Mouse (Mus musculus) limb, embryonic 13.5 days (tissue): ENCODE measurements at regions not wholly inside any gene's neighbourhood (a gene's known extent, or its start where the extent isn't known, plus 50 kb on each side); places are given as distances from the start of the nearest gene placed in this dataset.

Experiments
- ATAC-seq: fragments of 200-750 bp; cut with Nextera tagmentation; 2 replicates; pipeline ENCODE4 v1.8.0; 2017; ENCODE audit warnings: low read depth, moderate number of reproducible peaks, moderate TSS enrichment; ENCODE audit not compliant: low FRiP score
- H3K27ac ChIP-seq: fragments of 300-500 bp; sonication (generic); 2 replicates; pipeline ENCODE4 v1.5.1; 2015; ENCODE audit warnings: inconsistent platforms, mild to moderate bottlenecking, moderate library complexity
- H3K27me3 ChIP-seq: fragments of 300-500 bp; sonication (generic); 2 replicates; pipeline ENCODE4 v1.6.1; 2015; ENCODE audit warnings: mild to moderate bottlenecking, inconsistent platforms
- H3K36me3 ChIP-seq: fragments of 300-500 bp; sonication (generic); 2 replicates; pipeline ENCODE4 v1.6.1; 2015; ENCODE audit warnings: inconsistent platforms, mild to moderate bottlenecking, moderate library complexity
- H3K4me1 ChIP-seq: fragments of 300-500 bp; sonication (generic); 2 replicates; pipeline ENCODE4 v1.6.1; 2015; ENCODE audit warnings: inconsistent platforms
- H3K4me2 ChIP-seq: fragments of 300-500 bp; sonication (generic); replicated peaks from 2 replicates; pipeline ENCODE4 v1.6.1; 2015; ENCODE audit warnings: inconsistent platforms, mild to moderate bottlenecking, moderate library complexity
- H3K4me3 ChIP-seq: fragments of 300-500 bp; sonication (generic); 2 replicates; pipeline ENCODE4 v1.5.1; 2015; ENCODE audit warnings: moderate library complexity, mild to moderate bottlenecking, inconsistent platforms
- H3K9ac ChIP-seq: fragments of 300-500 bp; sonication (generic); 2 replicates; pipeline ENCODE4 v1.6.1; 2015; ENCODE audit warnings: mild to moderate bottlenecking, inconsistent platforms
- H3K9me3 ChIP-seq: fragments of 300-500 bp; sonication (generic); 2 replicates; pipeline ENCODE4 v1.6.1; 2016; ENCODE audit warnings: inconsistent platforms
- WGBS: fragments of 180-500 bp; shearing (Covaris S2); methylation state at CpG from one replicate; pipeline ENCODE4 v1.1.7; 2015; 5-methylcytosine and 5-hydroxymethylcytosine counted together

- H3K27ac ChIP-seq: 0 out of 2 replicates have a peak overlapping the region, but pooled peaks have one; percentile 22
- H3K4me2 ChIP-seq: no peak overlapping the region
- no peaks in the 10 kb centered on the region for H3K36me3 ChIP-seq
- ATAC-seq: no peak
- H3K9ac ChIP-seq: no peak overlapping the region
- H3K27me3 ChIP-seq: 0 out of 2 replicates have a peak, but pooled peaks cover 3% of the 10 kb centered on the region
- peaks cover 50% of the 10 kb centered on the region for H3K4me1 ChIP-seq
- no peak overlapping the region for H3K4me3 ChIP-seq
- H3K9me3 ChIP-seq: 0 out of 2 replicates have a peak, but pooled peaks cover 5% of the 10 kb centered on the region
- 84% methylated on average over 7 of the region's 7 CpGs for WGBS
These were observed 100.0 kb downstream of the Tmem30b start for GRCm38 (mm10) chr12:73446148-73446547.

GRCm38 (mm10) chr12:73445562-73445961, 100.6 kb downstream of the Tmem30b start:
- Histone ChIP-seq H3K27me3 (no peaks in the 10 kb centered on the region), H3K9me3 (0 out of 2 replicates have a peak, but pooled peaks cover 5% of the 10 kb centered on the region), H3K4me1 (peaks cover 50% of the 10 kb centered on the region), H3K4me3 (no peak overlapping the region), H3K4me2 (peak overlapping the region; percentile 44), H3K27ac (peak overlapping the region; percentile 69; the same call in 1 of the 2 replicates), H3K36me3 (no peaks in the 10 kb centered on the region), H3K9ac (no peak overlapping the region)
- 38% methylated on average over 10 of the region's 10 CpGs for WGBS
- no peak for ATAC-seq

- H3K4me1 ChIP-seq: peaks cover 47% of the 10 kb centered on the region
- H3K27ac ChIP-seq: peak overlapping the region; percentile 69; the same call in 1 of the 2 replicates
These were observed 101.1 kb downstream of the Tmem30b start for GRCm38 (mm10) chr12:73445128-73445527.

GRCm38 (mm10) chr12:73441326-73441725, 104.9 kb downstream of the Tmem30b start:
- H3K27me3 ChIP-seq: no peaks in the 10 kb centered on the region
- no peak overlapping the region for H3K4me2 ChIP-seq
- ATAC-seq: no peak
- H3K27ac ChIP-seq: no peak overlapping the region
- 25% methylated on average over 1 of the region's 1 CpGs for WGBS
- H3K36me3 ChIP-seq: no peaks in the 10 kb centered on the region
- no peaks in the 10 kb centered on the region for H3K9me3 ChIP-seq
- H3K4me3 ChIP-seq: no peak overlapping the region
- no peak overlapping the region for H3K9ac ChIP-seq
- peaks cover 33% of the 10 kb centered on the region for H3K4me1 ChIP-seq

More at GRCm38 (mm10) chr12:73445128-73445527, 101.1 kb downstream of the Tmem30b start:
- no peak for ATAC-seq
- H3K27me3 ChIP-seq: no peaks in the 10 kb centered on the region
- no peaks in the 10 kb centered on the region for H3K36me3 ChIP-seq
- H3K4me3 ChIP-seq: no peak overlapping the region
- WGBS: 34% methylated on average over 10 of the region's 10 CpGs
- H3K9me3 ChIP-seq: 0 out of 2 replicates have a peak, but pooled peaks cover 5% of the 10 kb centered on the region
- H3K9ac ChIP-seq: no peak overlapping the region
- H3K4me2 ChIP-seq: peak overlapping the region; percentile 44

- no peak overlapping the region for H3K4me3 ChIP-seq
- no peak overlapping the region for H3K9ac ChIP-seq
- H3K4me2 ChIP-seq: no peak overlapping the region
- no peak for ATAC-seq
- no peaks in the 10 kb centered on the region for H3K36me3 ChIP-seq
- 0 out of 2 replicates have a peak, but pooled peaks cover 2% of the 10 kb centered on the region for H3K27me3 ChIP-seq
- no peaks in the 10 kb centered on the region for H3K9me3 ChIP-seq
- 53% methylated on average over 10 of the region's 10 CpGs for WGBS
- peaks cover 5% of the 10 kb centered on the region; the same call in 1 of the 2 replicates for H3K4me1 ChIP-seq
- no peak overlapping the region for H3K27ac ChIP-seq
These were observed 111.5 kb downstream of the Tmem30b start for GRCm38 (mm10) chr12:73434684-73435083.

DNA sequence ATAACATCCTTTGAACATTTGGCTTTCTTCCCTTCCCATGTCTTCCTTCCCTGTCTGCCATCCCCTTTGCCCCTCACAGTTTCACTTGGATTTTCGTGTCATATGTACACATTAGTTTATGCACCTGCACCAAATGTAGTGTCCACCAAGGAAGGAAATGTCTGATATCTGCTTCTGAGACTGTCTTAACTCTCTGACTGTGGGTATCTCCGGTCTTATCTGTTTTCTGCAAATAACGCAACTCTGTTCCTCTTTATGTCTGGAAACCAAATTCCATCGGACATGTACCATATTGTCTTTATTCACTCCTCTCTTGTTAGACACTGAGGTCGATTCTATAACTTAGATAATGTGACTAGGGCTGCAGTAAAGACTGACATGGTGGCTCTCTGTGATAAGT, 113.6 kb downstream of the Tmem30b start:
- no peak for ATAC-seq
- Histone ChIP-seq H3K27ac (no peak overlapping the region), H3K4me3 (no peak overlapping the region), H3K4me2 (no peak overlapping the region), H3K9ac (no peak overlapping the region), H3K36me3 (no peaks in the 10 kb centered on the region), H3K4me1 (peaks cover 18% of the 10 kb centered on the region), H3K27me3 (0 out of 2 replicates have a peak, but pooled peaks cover 2% of the 10 kb centered on the region), H3K9me3 (no peaks in the 10 kb centered on the region)
- 89% methylated on average over 5 of the region's 5 CpGs for WGBS

DNA sequence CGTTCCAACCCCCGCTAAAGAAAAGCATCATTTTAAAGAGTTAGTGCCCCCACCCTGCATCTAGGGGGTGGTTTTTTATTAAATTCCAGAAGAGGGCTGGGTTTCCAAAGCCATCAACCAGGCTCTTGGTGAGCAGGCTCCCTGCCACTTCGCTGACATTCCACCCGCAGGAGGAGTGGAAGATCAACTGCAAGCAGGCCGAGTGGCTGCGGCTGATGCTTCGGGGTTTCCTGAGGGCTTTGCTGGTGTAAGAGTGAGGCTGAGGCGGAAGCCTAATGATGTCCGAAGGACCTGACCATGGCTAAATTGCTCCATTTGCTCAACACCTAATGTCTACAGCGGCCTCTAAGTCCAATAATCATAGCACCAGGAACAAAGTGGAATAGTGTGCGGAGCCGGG, 118.0 kb downstream of the Tmem30b start:
- Histone ChIP-seq H3K9me3 (no peaks in the 10 kb centered on the region), H3K27ac (peak overlapping the region; percentile 34; the same call in 1 of the 2 replicates), H3K9ac (no peak overlapping the region), H3K4me2 (peak overlapping the region; percentile 47), H3K4me1 (peaks cover 20% of the 10 kb centered on the region), H3K4me3 (no peak overlapping the region), H3K27me3 (0 out of 2 replicates have a peak, but pooled peaks cover 2% of the 10 kb centered on the region), H3K36me3 (no peaks in the 10 kb centered on the region)
- peak; percentile 51; the same call in 1 of the 2 replicates for ATAC-seq
- WGBS: 31% methylated on average over 12 of the region's 12 CpGs

- H3K27ac ChIP-seq: no peak overlapping the region
- ATAC-seq: no peak
- no peak overlapping the region for H3K4me2 ChIP-seq
These were observed 121.4 kb downstream of the Tmem30b start for GRCm38 (mm10) chr12:73424814-73425213.

DNA sequence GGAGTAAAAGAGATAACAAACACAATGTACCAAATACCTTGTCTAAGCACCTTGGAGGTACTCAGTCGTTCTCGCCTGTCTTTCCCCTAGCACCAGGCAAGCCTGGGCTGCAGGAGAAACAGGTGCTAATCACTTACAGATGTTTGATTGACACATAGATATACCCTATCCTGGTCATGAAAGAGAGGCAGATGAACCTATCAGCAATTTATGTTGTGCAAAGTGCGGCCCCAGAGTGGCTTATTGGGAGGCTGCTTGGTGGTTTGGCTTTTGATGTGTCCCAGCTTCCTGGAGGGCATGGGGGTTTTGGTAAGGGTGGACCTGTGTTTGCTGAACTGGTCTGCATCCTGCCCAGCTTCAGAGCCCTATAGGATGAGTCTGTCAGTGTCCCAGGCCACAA, 129.1 kb downstream of the Tmem30b start:
- Histone ChIP-seq H3K4me2 (no peak overlapping the region), H3K4me3 (no peak overlapping the region), H3K9ac (no peak overlapping the region), H3K4me1 (peaks cover 39% of the 10 kb centered on the region), H3K27ac (no peak overlapping the region), H3K36me3 (no peaks in the 10 kb centered on the region), H3K9me3 (no peaks in the 10 kb centered on the region), H3K27me3 (peaks cover 10% of the 10 kb centered on the region; the same call in 1 of the 2 replicates)
- ATAC-seq: no peak
- WGBS: 56% methylated on average over 3 of the region's 3 CpGs

More at GRCm38 (mm10) chr12:73424814-73425213, 121.4 kb downstream of the Tmem30b start:
- no peaks in the 10 kb centered on the region for H3K9me3 ChIP-seq
- H3K27me3 ChIP-seq: no peaks in the 10 kb centered on the region
- H3K36me3 ChIP-seq: no peaks in the 10 kb centered on the region
- WGBS: 38% methylated on average over 7 of the region's 7 CpGs
- no peak overlapping the region for H3K4me3 ChIP-seq
- peaks cover 20% of the 10 kb centered on the region for H3K4me1 ChIP-seq
- H3K9ac ChIP-seq: no peak overlapping the region

DNA sequence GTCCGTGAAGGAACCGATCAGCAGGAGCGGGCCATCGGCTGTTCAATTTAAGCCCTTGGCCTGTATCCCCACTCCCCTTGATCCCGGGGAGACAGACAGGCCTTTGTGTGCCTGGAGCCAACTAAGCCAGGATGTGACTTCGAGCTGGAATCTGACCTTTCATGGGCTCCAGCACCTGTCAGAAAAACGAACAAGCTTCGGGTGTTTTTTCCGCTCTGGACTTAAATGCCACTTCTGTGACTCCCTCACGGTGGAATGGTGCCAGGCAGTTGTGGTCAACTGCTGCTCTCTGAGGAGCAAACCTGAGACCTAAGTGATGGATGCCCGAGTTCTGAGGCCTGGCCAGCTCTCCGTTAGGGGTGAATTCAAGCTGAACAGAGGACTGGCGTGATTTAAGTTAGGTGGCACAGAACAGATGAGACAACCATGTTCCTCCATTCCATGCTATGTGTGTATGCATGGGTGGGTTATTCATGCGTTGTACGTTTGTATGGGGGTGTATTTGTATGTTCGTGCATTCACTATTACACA, 129.8 kb downstream of the Tmem30b start:
- Histone ChIP-seq H3K27ac (peak overlapping the region; percentile 70; the same call in 1 of the 2 replicates), H3K4me1 (peaks cover 41% of the 10 kb centered on the region), H3K9ac (no peak overlapping the region), H3K36me3 (no peaks in the 10 kb centered on the region), H3K4me3 (no peak overlapping the region), H3K9me3 (no peaks in the 10 kb centered on the region), H3K27me3 (peaks cover 10% of the 10 kb centered on the region; the same call in 1 of the 2 replicates), H3K4me2 (no peak overlapping the region)
- peak; percentile 82 for ATAC-seq
- 45% methylated on average over 16 of the region's 16 CpGs for WGBS

GRCm38 (mm10) chr12:73415856-73416366, 129.3 kb downstream of the Slc38a6 start:
- H3K36me3 ChIP-seq: no peaks in the 10 kb centered on the region
- no peak overlapping the region for H3K4me3 ChIP-seq
- no peaks in the 10 kb centered on the region for H3K9me3 ChIP-seq
- ATAC-seq: peak; percentile 74
- no peak overlapping the region for H3K4me2 ChIP-seq
- H3K27ac ChIP-seq: peak overlapping the region; percentile 70
- H3K27me3 ChIP-seq: peaks cover 10% of the 10 kb centered on the region; the same call in 1 of the 2 replicates
- 57% methylated on average over 7 of the region's 7 CpGs for WGBS
- H3K9ac ChIP-seq: no peak overlapping the region
- H3K4me1 ChIP-seq: peaks cover 46% of the 10 kb centered on the region

GRCm38 (mm10) chr12:73413439-73414196, 127.0 kb downstream of the Slc38a6 start:
- no peaks in the 10 kb centered on the region for H3K9me3 ChIP-seq
- peak overlapping the region; percentile 21; the same call in 1 of the 2 replicates for H3K4me2 ChIP-seq
- H3K27ac ChIP-seq: no peak overlapping the region
- no peak for ATAC-seq
- H3K4me3 ChIP-seq: no peak overlapping the region
- peaks cover 19% of the 10 kb centered on the region for H3K27me3 ChIP-seq
- H3K36me3 ChIP-seq: no peaks in the 10 kb centered on the region
- H3K4me1 ChIP-seq: peaks cover 54% of the 10 kb centered on the region
- 19% methylated on average over 15 of the region's 15 CpGs for WGBS
- no peak overlapping the region for H3K9ac ChIP-seq
